Mouse (Mus musculus): Measurements from ENCODE around the gene Gm21834.
A peak's percentile ranks its signal among the peaks of the same experiment; 100 is the strongest.

Gene Gm21834

DNA sequence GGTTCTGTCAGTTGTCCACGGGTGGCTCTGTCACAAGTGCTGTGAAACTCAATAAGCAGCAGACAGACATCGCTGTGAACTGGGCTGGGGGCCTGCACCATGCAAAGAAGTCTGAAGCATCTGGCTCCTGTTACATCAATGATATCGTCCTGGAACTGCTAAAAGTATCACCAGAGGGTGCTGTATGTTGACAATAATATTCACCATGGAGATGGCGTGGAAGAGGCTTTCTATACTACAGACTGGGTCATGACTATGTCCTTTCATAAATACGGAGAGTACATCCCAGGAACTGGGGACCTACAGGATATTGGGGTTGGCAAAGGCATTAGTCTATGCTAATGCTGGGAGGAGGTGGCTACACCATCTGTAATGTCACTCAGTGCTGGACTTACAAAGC is at the start of gene Gm21834:
Gm21834 (minus strand) TSS at position 101 of the 400 bp plus-strand sequence.
- DNase-seq (ENCODE audit: low read depth, low spot score), result no peak

DNA sequence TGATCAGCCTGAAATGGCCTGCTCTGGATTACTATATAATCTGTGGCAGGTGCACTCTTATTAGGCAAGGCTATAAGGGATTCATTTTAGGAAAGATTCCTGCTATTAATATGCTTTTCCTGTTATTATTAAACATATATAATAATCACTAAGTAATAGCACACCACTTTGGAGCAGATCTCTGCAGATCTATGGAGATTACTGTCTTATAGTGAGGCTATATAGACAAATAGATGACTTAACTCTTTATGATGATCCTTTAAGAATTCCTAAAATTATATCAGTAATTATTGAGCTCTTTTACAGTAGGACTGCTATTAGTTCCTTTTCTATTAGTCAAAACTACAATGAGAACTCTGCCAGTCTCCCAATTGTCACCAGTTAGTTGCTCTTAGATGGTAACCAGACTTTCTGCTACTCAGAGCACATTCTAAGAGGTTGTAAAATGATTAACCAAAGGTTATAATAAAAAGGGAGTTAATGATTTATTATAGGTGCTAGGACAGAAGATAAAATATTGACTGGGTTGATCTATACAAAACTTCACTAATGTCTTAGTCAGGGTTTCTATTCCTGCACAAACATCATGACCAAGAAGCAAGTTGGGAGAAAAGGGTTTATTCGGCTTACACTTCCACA is 46.3 kb upstream of the Gm21834 start:
- no peak for DNase-seq (ENCODE audit: low read depth, low spot score)

DNA sequence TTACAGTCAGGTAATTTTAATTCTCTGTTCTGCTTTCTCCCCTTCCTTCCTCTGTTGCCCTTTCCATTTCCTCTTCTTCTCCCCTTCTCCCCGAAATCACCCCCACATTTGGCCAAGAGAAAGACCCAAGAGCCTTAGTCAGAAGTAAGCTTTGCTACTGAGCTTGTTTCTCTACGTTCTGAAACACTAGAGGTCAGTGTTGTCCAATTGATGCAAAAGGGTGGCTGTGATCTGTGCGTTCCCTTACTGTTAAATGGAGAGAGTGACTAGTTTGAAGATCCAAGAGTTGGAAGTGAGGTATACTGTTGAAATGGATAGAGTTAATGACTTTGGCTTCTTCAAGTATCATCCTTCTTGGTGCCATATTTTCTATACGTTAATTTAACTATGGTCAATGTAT is 28.9 kb upstream of the Gm21834 start:
- DNase-seq (ENCODE audit: low read depth, low spot score), result peak; percentile 29

DNA sequence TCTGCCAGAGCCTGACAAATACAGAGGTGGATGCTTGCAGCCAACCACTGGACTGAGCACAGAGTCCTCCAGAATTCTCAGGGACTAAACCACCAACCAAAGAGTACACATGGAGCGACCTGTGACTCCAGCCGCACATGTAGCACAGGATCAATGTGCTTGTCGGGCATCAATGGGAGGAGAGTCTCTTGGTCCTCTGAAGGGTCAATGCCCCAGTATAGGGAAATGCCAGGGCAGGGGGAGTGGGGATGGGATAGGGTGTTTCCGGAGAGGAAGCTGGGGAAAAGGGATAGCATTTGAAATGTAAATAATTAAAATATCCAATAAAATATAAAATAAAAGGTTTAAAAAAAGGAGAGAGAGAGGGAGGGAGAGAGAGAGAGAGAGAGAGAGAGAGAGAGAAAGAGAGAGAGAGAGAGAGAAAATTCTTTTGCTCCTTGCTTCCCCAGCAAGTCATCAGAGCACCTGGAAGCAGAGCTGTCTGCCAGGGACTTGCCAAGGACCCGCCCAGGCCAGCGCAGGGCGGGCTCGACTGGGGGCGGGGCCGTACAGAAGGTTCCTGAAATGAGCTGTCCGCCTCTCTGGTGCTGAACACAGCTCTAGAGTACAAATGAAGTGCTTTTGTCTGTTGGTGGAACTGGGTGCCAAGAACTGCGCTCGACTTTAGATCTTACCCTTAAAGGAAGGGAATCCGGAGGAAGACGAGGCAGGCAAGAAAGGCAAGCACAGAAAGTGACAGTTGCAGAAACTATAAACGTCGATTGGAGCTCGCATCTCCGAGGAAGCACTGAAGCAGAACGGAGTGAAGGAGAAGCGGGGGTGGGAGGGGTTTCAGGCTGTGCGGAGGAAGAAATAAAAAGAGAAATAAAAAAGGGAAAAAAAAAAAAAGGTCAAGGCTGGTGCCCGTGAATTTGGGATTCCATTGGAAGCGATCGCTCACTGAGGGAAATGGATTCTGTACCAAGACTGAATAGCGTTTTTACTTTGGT is 26.9 kb upstream of the Gm21834 start, which contains the start of gene Cntnap5c:
Cntnap5c (plus strand) TSS at position 949 of the 989 bp plus-strand sequence.
- DNase-seq (ENCODE audit: low read depth, low spot score), result no peak

DNA sequence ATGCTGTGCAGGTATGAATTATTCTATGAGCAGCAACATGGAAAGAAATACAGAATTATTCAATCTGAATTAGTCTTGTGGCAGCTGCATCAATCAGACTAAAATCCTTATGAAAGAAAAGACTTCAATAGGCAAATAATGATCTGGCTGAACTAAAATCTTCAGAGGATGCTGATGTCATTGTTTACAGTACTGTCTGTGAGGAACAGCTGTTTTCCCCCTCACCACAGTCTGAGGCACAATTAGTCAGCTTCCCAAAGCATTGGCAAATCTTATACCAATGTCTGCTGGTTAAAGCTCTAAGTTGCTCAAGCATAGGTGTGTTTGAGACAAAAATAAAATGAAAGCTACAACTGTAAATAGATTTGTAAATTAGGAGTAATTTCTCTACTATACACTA is 25.3 kb upstream of the Gm21834 start:
- DNase-seq (ENCODE audit: low read depth, low spot score), result no peak

DNA sequence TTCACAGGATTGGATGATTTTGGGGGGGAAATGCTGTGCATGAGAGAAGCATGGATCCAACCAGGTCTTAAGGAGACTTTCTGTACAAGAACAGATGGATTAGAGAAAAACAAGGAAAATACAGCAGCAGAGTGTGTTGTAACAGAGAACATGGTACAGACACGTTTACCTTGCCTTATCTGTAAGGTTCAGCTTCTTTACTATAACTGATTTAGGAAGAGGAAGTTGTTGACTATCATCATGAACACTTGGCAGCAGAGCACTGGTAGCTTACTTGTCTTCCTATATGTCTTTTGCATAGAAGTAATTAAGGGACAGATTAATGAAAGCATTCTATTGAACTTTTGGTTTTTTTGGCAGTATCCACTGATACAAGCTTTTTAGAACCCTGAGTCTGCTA is 16.0 kb upstream of the Gm21834 start:
- no peak for DNase-seq (ENCODE audit: low read depth, low spot score)

DNA sequence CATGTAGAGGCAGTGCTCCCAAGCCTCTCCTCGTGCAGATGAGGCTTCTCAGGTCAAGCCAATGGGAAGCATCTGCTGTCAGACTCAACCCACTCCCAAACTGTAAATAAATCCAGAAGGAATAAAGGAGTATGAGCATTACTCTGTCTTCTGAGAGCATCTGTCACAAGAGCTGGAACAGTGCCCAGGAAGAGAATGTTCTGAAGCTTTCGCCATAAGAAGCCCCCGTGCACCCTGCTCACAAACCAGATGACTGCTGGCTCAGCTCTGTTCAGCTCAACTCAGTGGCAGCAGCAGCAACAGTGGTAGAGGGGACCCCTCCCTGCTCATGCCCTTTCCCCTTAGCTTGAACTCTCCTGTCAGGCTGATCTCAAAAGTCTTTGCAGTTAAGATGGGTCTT is 47.2 kb downstream of the Gm21834 start:
- DNase-seq (ENCODE audit: low read depth, low spot score), result no peak
